Mouse (Mus musculus) erythroid progenitor cell, adult 5-6 weeks (primary cell): ENCODE data around the gene Babam2. TPM values are rescaled to one million over a fixed set of nuclear protein-coding genes. Genes with fewer than 3 reads are reported as not detected.
"Not testable (repeated sequence)": the region's sequence is repeated elsewhere in the genome, so short reads cannot be mapped to it uniquely, and the experiment has no call there.

Source experiments
- ATAC-seq: replicated peaks from 2 replicates; pipeline ENCODE4 v1.8.0; 2016; ENCODE audit warnings: moderate number of reproducible peaks, mild to moderate bottlenecking, moderate TSS enrichment, inconsistent platforms; ENCODE audit not compliant: poor library complexity, low FRiP score, severe bottlenecking
- total RNA-seq, 2 experiments: library from RNA; stranded (forward) in 1 of 2; stranded (reverse) in 1 of 2; fragments of 150-400 nt in 1 of 2; fragments of 186-747, 209-891 nt in 1 of 2; gene quantifications; 2 replicates each; pipeline versions ENCODE4 v1.2.3 to v1.2.4; 2015 to 2017; ENCODE audit warnings: low replicate concordance in 2 of 2

The Babam2 gene
- total RNA-seq, 2 experiments from 2014 or later: 31.0 to 46.9 TPM

DNA sequence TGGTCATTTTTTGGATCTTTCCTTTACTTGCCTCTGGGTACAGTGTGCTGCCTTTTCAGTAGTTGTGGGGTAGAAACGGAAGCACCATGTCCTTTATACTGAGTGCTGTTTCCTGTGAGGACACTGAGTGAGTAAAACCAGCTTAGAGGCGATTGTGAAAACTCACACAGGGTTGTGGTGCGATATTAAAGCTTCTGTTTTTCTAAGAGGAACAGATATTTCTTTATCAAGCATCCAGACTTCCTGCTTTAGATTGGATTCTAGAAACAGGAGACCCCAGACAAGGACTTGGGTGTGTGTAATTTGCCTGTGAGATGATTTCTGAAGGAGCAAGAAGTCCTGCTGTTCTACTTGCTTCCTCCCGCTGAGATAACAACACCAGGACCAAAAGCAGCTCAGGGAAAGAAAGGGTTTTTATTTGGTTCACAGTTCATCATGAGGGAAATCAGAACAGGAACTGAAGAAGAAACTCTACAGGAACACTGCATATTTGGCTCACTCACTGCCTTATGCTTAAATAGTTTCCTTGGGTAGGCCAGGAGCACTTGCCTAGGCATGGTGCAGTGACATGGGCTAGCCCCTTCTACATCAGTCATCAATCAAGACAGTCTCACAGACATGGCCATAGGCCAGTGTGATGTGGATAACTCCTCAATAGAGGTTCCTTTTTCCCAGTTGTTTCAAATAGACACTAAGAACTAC lies 69.5 kb downstream of the Babam2 start:
- no peak for ATAC-seq

DNA sequence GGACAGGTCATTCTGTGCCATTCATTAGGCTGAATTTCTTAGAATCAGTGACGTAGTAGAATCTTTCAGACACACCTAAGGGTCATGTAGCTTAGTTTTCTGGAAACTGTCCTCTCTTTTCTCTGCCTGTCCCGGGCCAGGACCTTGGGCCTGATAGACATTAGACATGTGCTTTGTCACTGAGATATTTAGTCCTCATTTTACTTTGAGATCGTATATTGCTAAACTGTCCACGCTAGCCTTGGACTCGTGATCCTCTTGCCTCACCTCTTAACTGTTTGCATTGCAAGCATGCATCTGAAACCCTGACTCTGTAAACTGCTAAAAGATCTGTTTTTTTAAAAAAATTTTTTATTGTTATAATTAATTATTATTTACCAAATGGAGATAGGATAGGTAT lies 74.0 kb downstream of the Babam2 start:
- no peak for ATAC-seq

- no peak for ATAC-seq
Observed at GRCm38 (mm10) chr5:31771921-31772320, 74.4 kb downstream of the Babam2 start.

- no peak for ATAC-seq
Observed at GRCm38 (mm10) chr5:31774976-31775375, 77.5 kb downstream of the Babam2 start.

DNA sequence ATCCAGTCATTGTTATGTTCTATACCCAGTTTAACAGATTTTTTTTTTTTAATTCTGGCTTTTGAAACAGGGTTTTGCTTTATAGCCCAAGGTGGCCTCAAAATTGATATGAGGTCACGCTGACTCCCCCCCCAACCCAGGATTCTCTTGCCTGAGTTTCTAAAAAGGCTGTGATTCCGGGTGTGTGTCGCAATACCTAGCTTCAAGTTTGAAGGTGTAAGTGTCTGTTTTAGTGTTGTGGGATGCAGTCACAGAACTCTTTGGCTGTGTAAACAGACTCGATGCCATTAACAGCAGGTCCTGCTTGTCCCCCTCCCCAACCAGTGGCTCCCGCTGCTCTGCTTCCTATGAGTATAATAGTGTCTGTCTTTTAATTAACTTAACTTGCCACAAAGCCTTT lies 84.1 kb downstream of the Babam2 start:
- no peak for ATAC-seq

GRCm38 (mm10) chr5:31787201-31787600 lies 89.7 kb downstream of the Babam2 start:
- ATAC-seq: no peak

- no peak for ATAC-seq
Observed at GRCm38 (mm10) chr5:31787622-31788021, 90.1 kb downstream of the Babam2 start.

- ATAC-seq: no peak
Observed at GRCm38 (mm10) chr5:31792338-31792737, 94.9 kb downstream of the Babam2 start.

DNA sequence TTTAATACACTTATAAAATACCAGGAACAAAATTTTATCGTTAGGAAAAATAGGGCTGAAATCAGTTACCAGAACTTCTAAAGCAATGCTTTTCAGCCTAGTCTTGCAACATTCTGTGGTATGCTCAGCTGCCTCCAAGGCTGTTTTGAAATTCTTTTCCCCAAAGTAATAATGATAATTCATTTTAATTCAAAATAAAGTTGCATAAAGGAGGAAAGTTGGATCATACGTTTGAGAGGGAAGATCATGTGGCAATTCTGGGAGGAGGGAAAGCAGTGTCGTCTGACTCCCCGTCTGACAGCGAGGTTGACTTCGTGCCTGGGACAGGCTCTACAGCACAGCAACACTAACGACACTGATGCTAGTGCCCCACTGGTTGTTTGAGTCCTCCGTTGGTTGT lies 95.4 kb downstream of the Babam2 start:
- ATAC-seq: no peak

GRCm38 (mm10) chr5:31795414-31795813 lies 97.9 kb downstream of the Babam2 start:
- ATAC-seq: no peak

GRCm38 (mm10) chr5:31796979-31797378 lies 99.5 kb downstream of the Babam2 start:
- ATAC-seq: no peak

DNA sequence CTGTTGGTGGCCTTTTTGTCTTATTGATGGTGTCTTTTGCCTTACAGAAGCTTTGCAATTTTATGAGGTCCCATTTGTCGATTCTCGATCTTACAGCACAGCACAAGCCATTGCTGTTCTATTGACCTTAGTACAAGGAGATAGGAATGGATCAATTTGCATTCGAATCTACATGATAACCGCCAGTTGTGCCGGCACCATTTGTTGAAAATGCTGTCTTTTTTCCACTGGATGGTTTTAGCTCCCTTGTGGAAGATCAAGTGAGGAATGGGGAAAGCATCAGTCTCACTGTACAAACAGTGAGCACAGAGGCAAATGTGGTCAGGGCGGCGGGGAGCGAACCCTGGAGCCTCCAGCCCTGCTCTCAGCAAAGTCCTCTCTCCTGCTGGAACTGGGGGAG lies 106.7 kb downstream of the Babam2 start:
- ATAC-seq: not testable (repeated sequence)

- no peak for ATAC-seq
Observed at GRCm38 (mm10) chr5:31804751-31805150, 107.3 kb downstream of the Babam2 start.

DNA sequence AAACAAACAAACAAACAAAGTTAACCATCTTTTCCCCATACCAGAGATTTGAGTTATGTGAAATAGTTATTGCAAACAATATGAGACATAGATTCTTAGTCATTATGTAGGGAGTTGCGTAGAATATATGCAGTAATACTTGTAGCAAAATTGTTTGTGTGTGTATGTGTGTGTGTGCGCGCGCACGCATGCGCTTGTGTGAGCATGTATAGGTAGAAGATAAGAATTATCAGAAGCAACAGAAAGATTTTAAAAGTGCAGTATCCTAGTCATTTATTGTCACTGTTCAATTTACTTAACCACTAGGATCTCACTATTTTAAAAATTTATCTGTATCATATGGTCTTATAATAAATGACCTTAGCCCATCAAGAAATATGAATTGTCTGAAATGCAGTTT lies 109.8 kb downstream of the Babam2 start:
- no peak for ATAC-seq

DNA sequence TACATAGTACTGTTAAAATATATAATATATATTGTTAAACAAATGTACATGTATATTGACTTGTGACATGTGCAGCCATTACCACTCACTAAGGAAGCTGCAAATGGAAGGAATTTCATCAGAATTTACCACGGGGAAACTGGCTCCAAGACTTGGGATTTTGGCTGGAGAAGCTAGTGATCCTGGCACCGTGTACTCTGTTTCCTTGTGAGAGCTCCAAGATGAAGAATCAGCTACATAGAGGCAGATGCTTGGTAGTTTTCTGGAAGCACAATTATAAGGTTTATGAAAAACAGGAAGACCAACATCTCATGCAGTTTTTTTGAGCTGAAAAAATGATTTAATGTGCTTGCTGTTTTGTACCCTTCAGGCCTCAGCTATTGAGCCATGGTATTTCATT lies 110.8 kb downstream of the Babam2 start:
- no peak for ATAC-seq

GRCm38 (mm10) chr5:31810796-31811662 lies 113.5 kb downstream of the Babam2 start:
- no peak for ATAC-seq

- no peak for ATAC-seq
Observed at GRCm38 (mm10) chr5:31811663-31812001, 114.1 kb downstream of the Babam2 start.

- no peak for ATAC-seq
Observed at GRCm38 (mm10) chr5:31813156-31813675, 115.7 kb downstream of the Babam2 start.

DNA sequence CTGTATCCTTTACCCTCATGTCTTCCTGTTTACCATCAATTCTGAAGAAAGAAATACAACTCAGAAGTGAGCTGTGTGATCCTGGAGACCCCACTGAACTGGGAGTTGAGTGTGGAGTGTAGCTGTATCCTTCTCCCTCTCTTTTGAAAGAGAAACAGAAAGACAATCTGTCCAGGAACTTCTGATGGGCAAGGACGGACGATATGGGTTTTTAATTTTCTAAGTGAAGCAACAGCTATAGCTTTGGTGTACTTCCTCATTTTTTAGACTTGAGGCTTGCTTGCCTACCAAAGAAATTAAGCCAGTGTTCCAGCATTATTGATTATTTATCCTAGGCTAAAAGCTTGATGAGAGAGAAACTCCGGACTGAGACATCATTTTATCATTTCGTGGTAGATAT lies 116.6 kb downstream of the Babam2 start:
- ATAC-seq: no peak

DNA sequence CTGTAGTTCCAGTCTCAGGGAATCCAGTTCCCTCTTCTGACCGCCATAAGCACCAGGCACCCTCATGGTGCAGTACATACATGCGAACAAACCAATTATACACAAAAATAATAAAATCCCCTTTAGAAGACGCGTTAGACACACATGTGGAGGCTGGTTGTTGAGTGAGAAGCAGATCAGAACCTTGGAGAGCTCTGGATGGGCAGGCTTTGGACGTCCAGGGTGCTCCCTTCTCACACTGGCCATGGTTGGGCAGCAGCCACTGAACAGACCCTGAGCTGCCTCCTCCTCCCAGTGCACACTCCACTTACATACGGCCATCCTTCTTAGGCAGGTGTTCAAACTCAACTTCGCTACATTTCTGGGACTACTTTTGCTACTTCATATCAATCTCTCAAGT lies 117.6 kb downstream of the Babam2 start:
- no peak for ATAC-seq

DNA sequence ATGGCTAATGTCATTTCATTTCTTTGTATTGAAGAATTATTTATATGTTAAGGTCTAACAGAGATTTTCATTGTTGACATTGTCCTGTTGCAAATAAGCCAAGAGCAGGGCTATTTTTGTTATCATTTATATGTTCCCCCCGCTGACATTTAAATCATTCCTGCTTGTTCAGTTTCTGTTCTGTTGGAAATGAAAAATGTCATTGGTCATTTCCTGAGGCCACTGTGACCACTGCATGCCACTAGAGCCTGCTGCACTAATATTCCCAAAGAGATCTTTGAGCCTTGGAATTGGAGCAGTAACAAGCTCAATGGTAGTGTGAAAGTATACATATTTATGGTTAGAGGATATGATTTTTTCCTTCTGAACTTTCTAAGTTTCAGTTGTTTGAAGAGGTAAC lies 118.6 kb downstream of the Babam2 start:
- no peak for ATAC-seq
